Mouse (Mus musculus) kidney, postnatal 0 days (tissue): Measurements from ENCODE around the gene Lrrc4c. TPM values are rescaled to one million over a fixed set of nuclear protein-coding genes. Genes with fewer than 3 reads are reported as not detected.

Experiments used
- ATAC-seq: fragments of 200-750 bp; cut with Nextera tagmentation; replicated peaks from 2 replicates; pipeline ENCODE4 v1.8.0; 2017; ENCODE audit warnings: low read depth, moderate number of reproducible peaks, moderate TSS enrichment, moderate library complexity; ENCODE audit not compliant: low FRiP score
- DNase-seq: peaks from one replicate; pipeline ENCODE4 v3.0.0-alpha.2; 2016; ENCODE audit warnings: low spot score
- H3K27ac ChIP-seq: fragments of 300-500 bp; sonication (generic); 2 replicates; pipeline ENCODE4 v1.5.1; 2014; ENCODE audit warnings: mild to moderate bottlenecking
- H3K27me3 ChIP-seq: fragments of 300-500 bp; sonication (generic); 2 replicates; pipeline ENCODE4 v1.6.1; 2014; ENCODE audit warnings: low read length, mixed read lengths; ENCODE audit not compliant: insufficient read depth
- H3K36me3 ChIP-seq: fragments of 300-500 bp; sonication (generic); 2 replicates; pipeline ENCODE4 v1.6.1; 2014; ENCODE audit warnings: low read length, mixed read lengths; ENCODE audit not compliant: insufficient read depth
- H3K4me1 ChIP-seq: fragments of 300-500 bp; sonication (generic); replicated peaks from 2 replicates; pipeline ENCODE4 v1.6.1; 2014; ENCODE audit warnings: antibody characterized with exemption, low read length, mixed read lengths; ENCODE audit not compliant: insufficient read depth
- H3K4me2 ChIP-seq: fragments of 300-500 bp; sonication (generic); 2 replicates; pipeline ENCODE4 v1.6.1; 2014; ENCODE audit warnings: mild to moderate bottlenecking, low read length, moderate library complexity, mixed read lengths
- H3K4me3 ChIP-seq: fragments of 300-500 bp; sonication (generic); replicated peaks from 2 replicates; pipeline ENCODE4 v1.5.1; 2014; ENCODE audit warnings: low read depth, low read length
- H3K9ac ChIP-seq: fragments of 300-500 bp; sonication (generic); 2 replicates; pipeline ENCODE4 v1.6.1; 2014; ENCODE audit warnings: low read depth, low read length
- H3K9me3 ChIP-seq: fragments of 300-500 bp; sonication (generic); replicated peaks from 2 replicates; pipeline ENCODE4 v1.6.1; 2016; ENCODE audit warnings: low read length, inconsistent platforms, mixed read lengths
- CTCF ChIP-seq: IDR thresholded peaks from 2 replicates; pipeline ENCODE4 v1.5.1; 2016; ENCODE audit warnings: antibody characterized with exemption, low read depth, mild to moderate bottlenecking, moderate library complexity
- WGBS: fragments of 180-500 bp; shearing (Covaris S2); extraction: QIAGEN DNeasy Blood & Tissue Kit; methylation state at CpG from one replicate; pipeline ENCODE4 v1.1.7; 2014; 5-methylcytosine and 5-hydroxymethylcytosine counted together
- polyA plus RNA-seq: library from polyadenylated mRNA; unstranded; fragments of >200 nt; fragmentation: Nextera tagmentation; extraction: Ambion mirVana; gene quantifications from 2 replicates; pipeline ENCODE4 v1.2.1, GENCODE M21; 2015

Lrrc4c gene
- polyA plus RNA-seq, 1 experiment from 2014 or later: 1.2 TPM

- peak; percentile 89 for TF ChIP-seq CTCF
- no peaks in the 10 kb centered on the region for H3K36me3 ChIP-seq
- H3K4me2 ChIP-seq: no peak overlapping the region
- no peak overlapping the region for H3K9ac ChIP-seq
- H3K9me3 ChIP-seq: no peaks in the 10 kb centered on the region
- ATAC-seq (no peak), DNase-seq (peak; percentile 81)
- 4% methylated on average over 4 of the region's 4 CpGs for WGBS
- H3K27me3 ChIP-seq: no peaks in the 10 kb centered on the region
- no peaks in the 10 kb centered on the region for H3K4me1 ChIP-seq
- H3K4me3 ChIP-seq: no peak overlapping the region
- H3K27ac ChIP-seq: no peak overlapping the region
Observed at GRCm38 (mm10) chr2:96585665-96586064, 267.7 kb downstream of the Lrrc4c start.

GRCm38 (mm10) chr2:96604801-96605200 is 286.8 kb downstream of the Lrrc4c start:
- no peak for TF ChIP-seq CTCF
- no peak for ATAC-seq
- WGBS: 91% methylated on average over 3 of the region's 3 CpGs

GRCm38 (mm10) chr2:96614121-96614520 is 296.2 kb downstream of the Lrrc4c start:
- WGBS: 70% methylated on average over 1 of the region's 1 CpGs
- TF ChIP-seq CTCF: no peak
- no peak for DNase-seq

More at GRCm38 (mm10) chr2:96604801-96605200, 286.8 kb downstream of the Lrrc4c start:
- H3K27me3 ChIP-seq: no peaks in the 10 kb centered on the region
- no peak overlapping the region for H3K9ac ChIP-seq
- DNase-seq: no peak
- H3K4me1 ChIP-seq: no peaks in the 10 kb centered on the region
- no peak overlapping the region for H3K27ac ChIP-seq
- H3K36me3 ChIP-seq: no peaks in the 10 kb centered on the region
- no peaks in the 10 kb centered on the region for H3K9me3 ChIP-seq
- no peak overlapping the region for H3K4me2 ChIP-seq
- H3K4me3 ChIP-seq: no peak overlapping the region

GRCm38 (mm10) chr2:96618691-96619205 is 300.8 kb downstream of the Lrrc4c start:
- Histone ChIP-seq H3K9ac (no peak overlapping the region), H3K36me3 (no peaks in the 10 kb centered on the region), H3K27me3 (no peaks in the 10 kb centered on the region), H3K4me3 (no peak overlapping the region), H3K27ac (no peak overlapping the region), H3K9me3 (no peaks in the 10 kb centered on the region), H3K4me1 (no peaks in the 10 kb centered on the region), H3K4me2 (no peak overlapping the region)
- ATAC-seq (no peak), DNase-seq (no peak)
- 48% methylated on average over 6 of the region's 6 CpGs for WGBS
- no peak for TF ChIP-seq CTCF

More at GRCm38 (mm10) chr2:96614121-96614520, 296.2 kb downstream of the Lrrc4c start:
- H3K4me1 ChIP-seq: no peaks in the 10 kb centered on the region
- H3K36me3 ChIP-seq: no peaks in the 10 kb centered on the region
- H3K27me3 ChIP-seq: no peaks in the 10 kb centered on the region
- H3K4me2 ChIP-seq: no peak overlapping the region
- no peak for ATAC-seq
- H3K4me3 ChIP-seq: no peak overlapping the region
- no peak overlapping the region for H3K27ac ChIP-seq
- H3K9me3 ChIP-seq: no peaks in the 10 kb centered on the region
- no peak overlapping the region for H3K9ac ChIP-seq

GRCm38 (mm10) chr2:96667113-96667512 is 349.1 kb downstream of the Lrrc4c start:
- 63% methylated on average over 4 of the region's 4 CpGs for WGBS
- no peaks in the 10 kb centered on the region for H3K27me3 ChIP-seq
- H3K9me3 ChIP-seq: no peaks in the 10 kb centered on the region
- no peak overlapping the region for H3K4me3 ChIP-seq
- DNase-seq (no peak), ATAC-seq (no peak)
- TF ChIP-seq CTCF: no peak
- no peak overlapping the region for H3K9ac ChIP-seq
- no peak overlapping the region for H3K4me2 ChIP-seq
- no peaks in the 10 kb centered on the region for H3K36me3 ChIP-seq
- H3K27ac ChIP-seq: no peak overlapping the region
- no peaks in the 10 kb centered on the region for H3K4me1 ChIP-seq

GRCm38 (mm10) chr2:96681806-96682205 is 363.8 kb downstream of the Lrrc4c start:
- no peak for TF ChIP-seq CTCF
- H3K4me2 ChIP-seq: no peak overlapping the region
- H3K36me3 ChIP-seq: no peaks in the 10 kb centered on the region
- no peaks in the 10 kb centered on the region for H3K27me3 ChIP-seq
- no peak overlapping the region for H3K9ac ChIP-seq
- H3K27ac ChIP-seq: no peak overlapping the region
- ATAC-seq (no peak), DNase-seq (no peak)
- H3K4me1 ChIP-seq: no peaks in the 10 kb centered on the region
- no peaks in the 10 kb centered on the region for H3K9me3 ChIP-seq
- WGBS: 76% methylated on average over 4 of the region's 4 CpGs
- H3K4me3 ChIP-seq: no peak overlapping the region

GRCm38 (mm10) chr2:96685328-96685727 is 367.4 kb downstream of the Lrrc4c start:
- no peak for ATAC-seq
- H3K4me2 ChIP-seq: no peak overlapping the region
- DNase-seq: no peak
- no peaks in the 10 kb centered on the region for H3K27me3 ChIP-seq
- WGBS: 79% methylated on average over 1 of the region's 1 CpGs
- no peak overlapping the region for H3K4me3 ChIP-seq
- no peak for TF ChIP-seq CTCF
- no peak overlapping the region for H3K27ac ChIP-seq
- H3K36me3 ChIP-seq: no peaks in the 10 kb centered on the region
- no peaks in the 10 kb centered on the region for H3K9me3 ChIP-seq
- no peak overlapping the region for H3K9ac ChIP-seq
- no peaks in the 10 kb centered on the region for H3K4me1 ChIP-seq
